Comparison of ENCODE assay signal across 9 mouse cellular contexts in genomic region chr15:89181561-89182270, GRCm38 (mm10). TPM values are rescaled to one million over a fixed set of nuclear protein-coding genes. Genes with fewer than 3 reads are reported as not detected.
DNase-seq lines count a peak whose midpoint lies in the region; ATAC-seq and TF ChIP-seq lines count a peak whose summit lies in the region.
"Had no signal": no experiment of that assay in that cellular context is flagged by ENCODE, and none has a peak within 500 bp of the region (broad histone marks: within the 10 kb centered on the region; RNA-seq: fewer than 3 reads in every experiment).

No protein-coding gene starts in this region.

- no peak overlapping the region for H3K27ac ChIP-seq in heart, embryonic 11.5 days (ENCODE audit: low read depth, low read length)
- peak overlapping the region; percentile 97 for H3K27ac ChIP-seq in heart, embryonic 16.5 days (ENCODE audit: low read length)
- peak overlapping the region; percentile 98; the same call in 1 of the 2 replicates for H3K27ac ChIP-seq in liver, postnatal 0 days (ENCODE audit: low read depth)

- no peaks in the 10 kb centered on the region for H3K9me3 ChIP-seq in heart, embryonic 11.5 days (replicated peaks; ENCODE audit: control insufficient read depth, low read length)
- H3K9me3 ChIP-seq in heart, embryonic 16.5 days (replicated peaks; ENCODE audit: control insufficient read depth, low read length) = no peaks in the 10 kb centered on the region
- no peaks in the 10 kb centered on the region for H3K9me3 ChIP-seq in liver, postnatal 0 days (ENCODE audit: low read length)

- no peak overlapping the region for H3K9ac ChIP-seq in heart, embryonic 11.5 days (ENCODE audit: low read depth, low read length)
- peak overlapping the region; percentile 21 for H3K9ac ChIP-seq in heart, embryonic 16.5 days (ENCODE audit: low read length)
- no peak overlapping the region for H3K9ac ChIP-seq in liver, postnatal 0 days (replicated peaks)

- H3K4me1 ChIP-seq in heart, embryonic 11.5 days (ENCODE audit: control insufficient read depth, insufficient read depth, low read length) = peaks cover 42% of the 10 kb centered on the region
- peaks cover 43% of the 10 kb centered on the region for H3K4me1 ChIP-seq in heart, embryonic 16.5 days (ENCODE audit: control insufficient read depth, insufficient read depth, low read length)
- peaks cover 40% of the 10 kb centered on the region for H3K4me1 ChIP-seq in liver, postnatal 0 days (ENCODE audit: insufficient read depth)

- 0 out of 2 replicates have a peak, but pooled peaks have one; percentile 26 for TF ChIP-seq CTCF in liver, postnatal 0 days (IDR thresholded peaks at IDR 0.05; ENCODE audit: low read depth)

- no peak for TF ChIP-seq EP300 in liver, postnatal 0 days (IDR thresholded peaks at IDR 0.05; ENCODE audit: low read depth)

- WGBS in heart, embryonic 11.5 days (ENCODE audit: insufficient replicate concordance) = 62% methylated on average over 10 of the region's 10 CpGs
- 54% methylated on average over 10 of the region's 10 CpGs for WGBS in heart, embryonic 16.5 days
- 45% methylated on average over 10 of the region's 10 CpGs for WGBS in liver, postnatal 0 days (ENCODE audit: insufficient replicate concordance)

- no peak for DNase-seq in heart, postnatal 25 days (ENCODE audit: low spot score)
- DNase-seq in NIH3T3 (ENCODE audit: low read depth) = peak; percentile 52
- no peak for DNase-seq in liver, postnatal 0 days
- DNase-seq in spleen, postnatal 36 days (ENCODE audit: low spot score in 2 of 2) = no peak
- DNase-seq in adrenal gland, adult 8-10 months = no peak
- DNase-seq in layer of hippocampus, adult 9-11 months = no peak

- H3K4me2 ChIP-seq in heart, embryonic 11.5 days = peak overlapping the region; percentile 92
- peak overlapping the region; percentile 72; the same call in 1 of the 2 replicates for H3K4me2 ChIP-seq in heart, embryonic 16.5 days (ENCODE audit: low read depth, low read length)
- H3K4me2 ChIP-seq in liver, postnatal 0 days (ENCODE audit: low read depth, low read length) = no peak overlapping the region

- H3K4me3 ChIP-seq in heart, embryonic 11.5 days (ENCODE audit: low read depth, low read length) = no peak overlapping the region
- peak overlapping the region; percentile 81 for H3K4me3 ChIP-seq in heart, embryonic 16.5 days (ENCODE audit: low read length)
- no peak overlapping the region for H3K4me3 ChIP-seq in liver, postnatal 0 days (ENCODE audit: low read depth, low read length)

- no peak for ATAC-seq in heart, embryonic 11.5 days (replicated peaks; ENCODE audit: insufficient number of reproducible peaks, low FRiP score, low TSS enrichment)
- no peak for ATAC-seq in heart, embryonic 16.5 days (replicated peaks; ENCODE audit: extremely low read depth, insufficient read depth, low FRiP score)
- no peak for ATAC-seq in liver, postnatal 0 days

- H3K36me3 ChIP-seq in heart, embryonic 11.5 days (ENCODE audit: control insufficient read depth, insufficient read depth, low read length) = no peaks in the 10 kb centered on the region
- no peaks in the 10 kb centered on the region; the same call in 1 of the 2 replicates for H3K36me3 ChIP-seq in heart, embryonic 16.5 days (ENCODE audit: control insufficient read depth, insufficient read depth)
- no peaks in the 10 kb centered on the region for H3K36me3 ChIP-seq in liver, postnatal 0 days (replicated peaks; ENCODE audit: insufficient read depth, low read length)

- intact Hi-C loops in heart, postnatal 25 days (cut with DNase I) = no loop called here

- H3K27me3 ChIP-seq in heart, embryonic 11.5 days (ENCODE audit: control insufficient read depth, insufficient read depth, low read length) = no peaks in the 10 kb centered on the region
- no peaks in the 10 kb centered on the region for H3K27me3 ChIP-seq in heart, embryonic 16.5 days (ENCODE audit: control insufficient read depth, insufficient read depth, low read length)
- peaks cover 19% of the 10 kb centered on the region for H3K27me3 ChIP-seq in liver, postnatal 0 days (ENCODE audit: insufficient read depth, low read length)
- H3K27me3 ChIP-seq: Patski had no signal

RNA-seq across cellular contexts. Expression of gene Plxnb2, which starts 1.1 kb away (rescaled TPM):
- polyA plus RNA-seq in heart, embryonic 11.5 days (2014; fragmentation: Nextera tagmentation; extraction: Ambion mirVana) = 84.6 and 95.1 TPM in 2 replicates
- total RNA-seq in heart, postnatal 25 days (2021) = 10 to 100 TPM; 81.5 to 86.1 TPM
- polyA plus RNA-seq in heart, embryonic 16.5 days (2015; fragmentation: Nextera tagmentation; extraction: Ambion mirVana) = 91.8 and 104 TPM in 2 replicates
- polyA plus RNA-seq in liver, postnatal 0 days (2015; fragmentation: Nextera tagmentation; extraction: Ambion mirVana) = 27.2 and 29.7 TPM in 2 replicates
- total RNA-seq in adrenal gland, adult 8-10 months (2022) = 100 to 1,000 TPM; 153 to 177 (median 157) TPM

RNA-seq across cellular contexts. Expression of gene Dennd6b, which starts 14.6 kb away (rescaled TPM):
- polyA plus RNA-seq in heart, embryonic 11.5 days (2014; fragmentation: Nextera tagmentation; extraction: Ambion mirVana) = 18.0 and 18.5 TPM in 2 replicates
- 1 to 10 TPM; 8.4 to 8.7 TPM for total RNA-seq in heart, postnatal 25 days (2021)
- 18.9 and 19.0 TPM in 2 replicates for polyA plus RNA-seq in heart, embryonic 16.5 days (2015; fragmentation: Nextera tagmentation; extraction: Ambion mirVana)
- polyA plus RNA-seq in liver, postnatal 0 days (2015; fragmentation: Nextera tagmentation; extraction: Ambion mirVana) = 2.6 and 2.7 TPM in 2 replicates
- total RNA-seq in adrenal gland, adult 8-10 months (2022) = 10 to 100 TPM in 1 of 4 experiments, 1 to 10 TPM in 3; 6.9 to 13.2 (median 8.9) TPM

RNA-seq across cellular contexts. Expression of gene Ppp6r2, which starts 29.6 kb away (rescaled TPM):
- 20.5 and 23.5 TPM in 2 replicates for polyA plus RNA-seq in heart, embryonic 11.5 days (2014; fragmentation: Nextera tagmentation; extraction: Ambion mirVana)
- total RNA-seq in heart, postnatal 25 days (2021) = 10 to 100 TPM; 63.4 to 65.0 TPM
- 18.2 and 21.3 TPM in 2 replicates for polyA plus RNA-seq in heart, embryonic 16.5 days (2015; fragmentation: Nextera tagmentation; extraction: Ambion mirVana)
- polyA plus RNA-seq in liver, postnatal 0 days (2015; fragmentation: Nextera tagmentation; extraction: Ambion mirVana) = 13.9 and 18.1 TPM in 2 replicates
- 10 to 100 TPM; 46.8 to 89.2 (median 66.8) TPM for total RNA-seq in adrenal gland, adult 8-10 months (2022)

RNA-seq across cellular contexts. Expression of gene Mapk11, which starts 32.3 kb away (rescaled TPM):
- polyA plus RNA-seq in heart, embryonic 11.5 days (2014; fragmentation: Nextera tagmentation; extraction: Ambion mirVana) = 3.2 and 4.2 TPM in 2 replicates
- 1 to 10 TPM; 1.4 to 2.1 TPM for total RNA-seq in heart, postnatal 25 days (2021)
- 3.6 and 4.1 TPM in 2 replicates for polyA plus RNA-seq in heart, embryonic 16.5 days (2015; fragmentation: Nextera tagmentation; extraction: Ambion mirVana)
- 0.66 and 0.81 TPM in 2 replicates for polyA plus RNA-seq in liver, postnatal 0 days (2015; fragmentation: Nextera tagmentation; extraction: Ambion mirVana)
- total RNA-seq in adrenal gland, adult 8-10 months (2022) = 1 to 10 TPM; 4.6 to 7.7 (median 6.3) TPM

RNA-seq across cellular contexts. Expression of gene Mapk12, which starts 41.2 kb away (rescaled TPM):
- 20.7 and 24.6 TPM in 2 replicates for polyA plus RNA-seq in heart, embryonic 11.5 days (2014; fragmentation: Nextera tagmentation; extraction: Ambion mirVana)
- 10 to 100 TPM; 20.1 to 22.3 TPM for total RNA-seq in heart, postnatal 25 days (2021)
- 17.7 and 18.4 TPM in 2 replicates for polyA plus RNA-seq in heart, embryonic 16.5 days (2015; fragmentation: Nextera tagmentation; extraction: Ambion mirVana)
- 2.1 and 2.4 TPM in 2 replicates for polyA plus RNA-seq in liver, postnatal 0 days (2015; fragmentation: Nextera tagmentation; extraction: Ambion mirVana)
- total RNA-seq in adrenal gland, adult 8-10 months (2022) = 10 to 100 TPM; 10.5 to 22.7 (median 14.3) TPM
